Mouse (Mus musculus): ENCODE data around the gene Slc2a8. TPM values are rescaled to one million over a fixed set of nuclear protein-coding genes. Genes with fewer than 3 reads are reported as not detected.

Slc2a8 gene
- total RNA-seq, 4 experiments from 2014 or later, result 19.8 to 28.5 (median 24.4) TPM

DNA sequence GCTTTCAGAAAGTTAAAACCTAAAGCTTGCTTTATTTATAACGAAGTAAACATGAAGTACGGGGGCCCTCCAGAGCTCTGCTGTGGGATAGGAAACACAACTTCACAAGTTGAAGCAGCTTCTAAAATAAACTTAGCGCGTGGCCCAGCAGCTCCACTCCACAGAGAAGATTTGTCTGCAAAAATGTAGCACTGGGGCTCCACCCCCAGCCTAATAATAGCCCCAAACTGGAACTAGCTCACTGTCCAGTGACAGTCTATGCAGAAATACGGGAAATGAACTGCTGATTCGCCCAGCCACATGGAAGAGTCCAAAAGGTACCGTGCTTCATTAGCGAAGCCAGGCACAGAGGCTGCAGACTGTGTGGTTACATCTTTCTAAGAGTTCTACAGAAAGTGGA lies 12.6 kb downstream of the Slc2a8 start:
- no peak for DNase-seq

DNA sequence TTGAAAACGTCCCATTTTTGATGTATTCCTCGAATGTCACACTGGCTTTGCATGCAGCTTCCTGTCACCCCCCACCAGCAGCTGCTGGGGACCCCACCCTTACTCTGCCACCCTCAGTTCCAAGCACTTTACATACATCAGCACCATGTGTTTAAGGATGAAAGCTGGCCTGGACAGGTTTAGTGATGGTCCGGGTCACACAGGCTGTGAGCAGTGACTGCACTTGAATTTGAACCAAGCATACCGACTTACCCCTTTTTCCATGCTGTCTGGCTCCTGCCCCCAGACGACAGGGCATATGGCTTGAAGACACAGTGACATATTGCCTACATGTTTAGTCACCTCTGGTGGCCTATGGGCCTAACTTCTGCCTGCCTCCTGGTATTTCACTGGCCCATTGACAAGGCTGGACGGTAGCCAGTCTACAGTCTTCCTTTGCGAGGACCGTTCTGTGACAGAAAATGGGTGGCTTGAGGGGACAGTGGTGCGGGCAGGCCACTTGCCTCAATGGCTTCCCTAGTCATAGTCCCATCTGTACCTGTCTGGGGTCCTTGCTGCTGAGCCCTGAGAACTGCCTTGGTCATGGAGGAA lies 13.8 kb downstream of the Slc2a8 start:
- no peak for DNase-seq

DNA sequence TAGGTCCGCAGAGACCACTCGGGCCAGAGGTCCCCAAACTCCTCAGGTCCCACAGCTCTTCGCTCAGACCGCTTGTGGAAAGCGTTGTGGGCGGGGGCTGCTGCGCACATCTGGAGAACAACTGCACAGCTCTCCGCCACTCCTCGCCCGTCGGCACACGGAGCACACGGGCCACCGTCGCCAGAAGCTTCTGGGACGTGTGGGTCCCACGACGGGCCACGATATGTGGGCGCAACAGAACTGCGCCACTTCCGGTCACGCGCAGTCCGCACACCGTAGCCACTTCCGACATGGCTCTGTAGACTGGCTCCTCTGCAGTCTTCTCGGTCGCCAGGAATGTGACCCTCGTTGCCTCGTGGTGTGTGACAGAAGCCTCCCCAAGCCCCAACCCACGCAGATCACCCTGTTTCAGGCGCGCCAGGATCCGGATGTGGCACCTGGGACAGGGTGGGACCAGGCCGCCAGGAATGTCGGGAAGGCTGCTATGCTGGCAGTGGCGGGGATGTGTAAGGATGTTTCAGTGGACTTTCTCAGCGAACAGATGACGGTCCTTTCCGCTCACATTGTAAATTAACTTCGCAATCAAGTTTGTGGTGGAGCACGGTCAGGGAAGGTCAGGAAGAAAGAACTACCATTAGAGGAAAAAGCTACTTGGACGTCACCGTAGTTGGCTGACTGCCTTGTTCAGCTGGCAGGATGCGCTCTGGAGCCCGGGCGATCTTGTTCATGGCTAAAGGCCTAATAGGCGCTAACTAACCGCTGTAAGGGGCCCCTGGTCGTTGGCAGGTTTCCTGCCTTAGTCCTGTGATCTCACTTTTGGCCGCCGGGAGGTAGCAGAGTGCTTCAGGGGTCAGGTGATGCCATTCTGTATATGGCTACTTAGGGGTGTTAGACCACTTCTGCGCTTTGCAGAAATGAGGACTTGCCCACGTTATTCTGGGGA lies 14.9 kb downstream of the Slc2a8 start:
- peak; percentile 85 for DNase-seq

DNA sequence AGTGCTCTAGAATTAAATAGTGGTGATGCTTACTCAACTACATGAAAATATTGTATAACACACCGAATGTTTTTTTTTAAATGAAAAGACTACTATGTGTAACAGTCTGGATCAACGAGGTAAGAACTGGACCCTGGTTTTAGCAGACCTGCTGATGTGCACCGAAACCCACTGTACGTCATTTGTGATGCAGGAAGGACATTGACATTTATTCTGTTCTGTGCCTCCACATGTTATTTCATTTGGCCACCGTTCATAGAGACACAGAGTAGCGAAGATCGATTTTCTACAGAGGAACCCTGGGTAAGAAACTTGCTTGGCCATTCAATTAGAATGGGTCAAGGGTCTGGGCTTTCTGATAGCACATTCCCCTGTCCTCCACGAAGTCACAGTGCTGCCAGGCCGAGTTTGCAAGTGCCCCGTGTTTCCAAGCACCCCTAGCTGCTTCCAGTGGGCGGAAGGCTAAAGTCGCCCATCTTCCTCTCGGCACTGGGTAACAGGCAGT lies 15.6 kb downstream of the Slc2a8 start:
- no peak for DNase-seq

DNA sequence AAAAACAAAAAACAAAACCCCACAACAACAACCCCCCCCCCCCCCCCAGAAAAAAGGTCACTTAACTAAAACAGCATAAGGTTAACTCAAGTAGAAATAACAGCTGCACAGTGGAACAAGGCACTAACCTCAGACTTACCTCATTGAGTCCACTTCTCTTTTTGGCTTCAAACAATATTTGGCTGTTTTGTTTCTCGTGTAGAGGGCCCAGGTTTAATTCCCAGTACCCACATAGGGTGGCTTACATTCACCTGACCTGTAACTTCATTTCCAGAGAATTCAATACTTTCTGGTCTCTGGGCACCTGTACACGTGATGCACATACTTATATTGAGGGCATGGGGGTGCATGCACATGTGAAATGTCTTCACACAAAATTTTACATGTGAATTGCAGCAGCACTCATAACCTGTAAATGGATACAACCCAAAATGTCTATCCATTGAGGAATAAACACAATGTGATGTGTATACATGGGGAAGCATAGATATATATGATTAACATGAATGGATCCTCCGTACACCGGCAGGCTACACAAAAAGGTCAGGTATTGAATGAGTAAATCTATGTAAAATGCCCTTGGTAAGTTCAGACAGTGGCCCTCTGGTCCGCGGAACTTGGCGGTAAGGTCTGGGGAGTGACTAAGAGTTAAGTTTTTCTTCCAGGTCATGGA lies 16.2 kb downstream of the Slc2a8 start:
- DNase-seq, result no peak

DNA sequence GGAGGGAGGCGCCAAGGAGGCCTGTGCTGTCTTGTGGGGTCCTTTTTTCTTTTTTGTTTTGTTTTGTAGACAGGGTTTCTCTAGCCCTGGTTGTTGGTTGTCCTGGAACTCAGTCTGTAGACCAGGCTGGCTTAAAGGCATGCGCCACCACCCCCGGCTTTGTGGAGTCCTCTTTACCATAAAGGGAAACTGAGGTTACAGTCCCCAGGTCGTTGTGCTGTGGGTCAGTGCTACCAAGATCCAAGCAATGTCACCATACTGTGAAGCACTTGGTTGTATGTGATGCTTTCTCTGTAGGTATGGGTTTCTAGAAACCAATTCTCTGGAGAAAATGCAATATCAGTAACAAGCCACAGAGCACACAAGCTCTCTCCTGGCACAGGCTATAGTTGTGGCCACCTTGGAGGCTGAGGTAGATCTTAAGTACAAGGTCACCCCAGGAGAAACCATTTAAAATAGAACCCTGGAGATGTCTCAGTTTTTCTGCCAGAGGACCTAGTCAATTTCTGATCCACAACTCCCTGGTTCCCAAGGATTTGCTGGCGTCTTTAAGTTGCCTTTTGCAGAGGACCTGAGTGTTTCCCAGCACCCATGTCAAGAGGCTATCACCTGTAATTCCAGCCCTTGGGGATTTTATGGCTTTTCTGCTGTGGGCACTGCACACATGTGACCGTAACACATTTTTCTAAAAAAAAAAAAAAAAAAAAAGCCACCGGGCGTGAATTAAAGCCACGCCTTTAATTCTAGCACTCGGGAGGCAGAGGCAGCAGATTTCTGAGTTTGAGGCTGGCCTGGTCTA lies 17.0 kb downstream of the Slc2a8 start:
- DNase-seq, result no peak

DNA sequence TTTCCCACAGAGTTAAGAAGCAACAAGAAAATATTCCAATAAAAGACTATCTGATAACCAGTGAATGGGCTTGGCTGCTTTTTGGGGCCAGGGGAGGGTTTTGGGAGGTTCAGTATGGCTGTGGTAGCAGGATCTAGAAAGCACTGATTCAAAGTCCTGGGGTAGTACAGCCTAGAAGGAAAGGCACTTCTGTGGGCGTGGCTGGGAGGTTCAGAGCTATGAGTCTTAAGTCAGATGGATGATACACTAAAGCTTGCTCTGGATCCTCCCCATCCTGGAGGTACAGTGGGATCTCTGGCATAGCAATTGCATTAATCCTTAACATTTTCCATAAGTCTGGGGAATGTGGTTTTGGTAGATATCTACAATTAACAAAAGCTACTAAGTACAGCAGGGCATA lies 17.9 kb downstream of the Slc2a8 start:
- no peak for DNase-seq

DNA sequence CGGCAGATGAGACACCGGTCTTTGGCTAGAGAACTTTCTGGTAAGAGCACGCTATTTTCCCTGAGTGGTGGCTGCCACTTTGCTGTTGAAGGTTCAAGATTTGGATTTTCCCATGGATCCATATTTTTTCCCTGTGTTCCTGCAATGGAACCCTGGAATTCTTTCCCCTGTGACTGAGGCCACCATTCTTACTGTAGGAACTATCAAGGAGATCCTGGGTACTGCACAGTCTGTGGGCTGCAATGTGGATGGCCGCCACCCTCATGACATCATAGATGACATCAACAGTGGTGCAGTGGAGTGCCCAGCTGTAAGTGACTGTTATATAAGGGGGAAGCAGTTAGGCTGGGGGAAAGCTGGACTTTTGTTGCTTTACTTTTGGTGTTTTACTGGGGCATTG lies 18.3 kb downstream of the Slc2a8 start:
- DNase-seq, result no peak

DNA sequence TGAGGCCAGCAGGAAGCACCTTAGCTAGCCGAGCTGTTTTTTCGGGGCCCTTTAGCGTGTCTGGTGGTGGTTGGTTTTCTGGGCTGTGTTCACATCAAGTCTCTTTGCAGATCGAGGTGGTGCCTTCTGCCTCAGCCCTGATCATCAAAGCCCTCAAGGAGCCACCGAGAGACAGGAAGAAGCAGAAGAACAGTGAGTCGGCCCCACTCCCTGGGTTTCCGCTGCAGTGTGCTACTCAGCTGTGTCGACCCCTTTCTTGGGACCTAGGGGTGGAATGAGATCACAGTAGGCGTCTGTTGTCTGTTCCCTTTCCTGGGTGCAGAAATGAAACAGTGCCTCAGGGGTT lies 19.0 kb downstream of the Slc2a8 start:
- DNase-seq, result no peak

DNA sequence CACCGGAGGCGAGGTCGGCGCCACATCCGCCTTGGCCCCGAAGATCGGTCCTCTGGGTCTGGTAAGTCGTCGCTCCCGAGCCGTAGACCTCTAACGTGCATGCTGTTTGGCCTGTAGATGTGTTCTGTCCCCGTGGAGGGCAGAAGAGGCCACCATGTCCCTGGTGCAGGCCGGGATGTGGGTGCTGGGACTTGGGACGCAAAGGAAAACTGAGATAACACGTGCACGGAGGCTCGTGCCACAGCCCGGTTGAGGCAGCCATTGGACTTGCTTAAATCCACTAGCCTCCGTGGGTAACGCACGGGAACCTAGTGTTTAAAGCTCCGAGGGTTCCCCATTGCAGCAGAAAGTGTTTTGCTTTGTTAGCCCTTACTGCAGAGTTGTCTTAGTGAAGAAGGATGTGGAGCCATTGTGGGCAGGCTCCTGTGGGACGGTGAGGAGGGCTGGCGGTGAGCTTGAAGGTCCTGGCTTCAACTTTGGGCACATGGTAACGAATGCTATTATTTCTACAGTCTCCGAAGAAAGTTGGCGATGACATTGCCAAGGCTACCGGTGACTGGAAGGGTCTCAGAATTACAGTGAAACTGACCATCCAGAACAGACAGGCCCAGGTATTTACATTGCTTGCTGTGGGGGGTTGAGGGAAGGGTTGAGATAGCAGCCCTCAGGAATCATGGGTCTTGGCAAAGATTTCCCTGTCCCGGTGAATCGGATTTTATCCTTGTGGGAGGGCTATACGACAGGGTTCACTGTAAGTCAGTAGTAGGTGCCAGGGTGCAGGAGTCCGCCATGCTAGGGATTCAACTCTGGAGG lies 19.6 kb downstream of the Slc2a8 start:
- DNase-seq, result no peak

DNA sequence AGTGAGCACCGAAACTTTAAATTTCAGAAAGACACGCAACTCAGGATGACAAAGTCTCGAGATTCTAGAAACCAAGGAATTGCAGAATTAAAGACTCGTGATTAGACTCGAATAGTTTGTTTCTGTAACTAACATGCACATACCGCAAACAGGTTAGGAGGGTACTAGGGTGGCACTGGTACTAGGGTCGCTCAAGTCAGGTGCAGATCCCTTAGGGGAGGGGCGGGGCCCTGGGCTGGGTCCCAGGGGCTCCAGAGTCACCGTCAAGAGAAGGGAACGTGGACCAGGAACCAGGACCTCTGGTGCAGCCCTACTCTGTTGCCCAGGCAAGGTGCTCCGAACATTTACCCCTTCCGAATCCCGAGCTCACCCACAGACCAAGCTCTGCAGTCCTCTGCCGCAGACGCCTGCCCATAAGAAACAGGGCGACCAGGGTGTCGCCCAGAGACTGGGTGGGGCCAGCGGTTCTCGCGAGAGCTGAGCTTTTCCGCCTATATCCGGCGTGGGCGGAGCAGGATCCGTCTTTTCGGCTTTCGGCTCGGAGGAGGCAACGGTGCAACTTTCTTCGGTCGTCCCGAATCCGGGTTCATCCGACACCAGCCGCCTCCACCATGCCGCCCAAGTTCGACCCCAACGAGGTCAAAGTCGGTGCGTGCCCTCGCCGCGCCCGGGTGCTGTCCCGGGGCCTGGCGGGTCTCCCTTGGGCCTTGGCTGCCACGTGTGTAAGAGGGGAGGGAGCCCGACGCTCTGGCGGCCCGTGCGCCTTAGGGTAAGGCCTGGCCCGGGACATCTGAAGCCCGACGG lies 20.5 kb downstream of the Slc2a8 start, which contains the start of the genes Rpl12 and Lrsam1:
Gene Rpl12, plus strand, starts transcription at position 368 of the 804 bp plus-strand sequence.
Gene Lrsam1, minus strand, starts transcription at position 423 of the 804 bp plus-strand sequence.
- peak; percentile 92 for DNase-seq

DNA sequence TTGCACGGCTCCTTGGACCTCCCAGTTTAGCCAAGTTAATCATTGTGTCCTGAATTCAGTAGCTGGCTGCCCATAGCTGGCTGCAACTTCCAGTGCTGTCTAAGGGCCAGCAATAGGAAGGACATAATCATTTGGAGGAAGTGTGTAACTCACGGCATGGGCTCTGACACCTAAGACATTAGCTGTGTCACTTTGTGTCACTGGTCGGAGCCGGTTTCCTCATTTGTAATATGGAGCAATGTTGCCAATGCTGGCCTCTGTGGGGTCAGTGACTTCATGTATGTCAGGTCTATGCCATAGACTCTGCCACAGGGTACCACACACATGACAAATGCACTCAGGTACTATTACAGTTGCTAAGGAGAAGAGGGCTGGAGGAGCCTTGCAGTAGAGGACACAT lies 21.6 kb downstream of the Slc2a8 start:
- DNase-seq, result no peak

DNA sequence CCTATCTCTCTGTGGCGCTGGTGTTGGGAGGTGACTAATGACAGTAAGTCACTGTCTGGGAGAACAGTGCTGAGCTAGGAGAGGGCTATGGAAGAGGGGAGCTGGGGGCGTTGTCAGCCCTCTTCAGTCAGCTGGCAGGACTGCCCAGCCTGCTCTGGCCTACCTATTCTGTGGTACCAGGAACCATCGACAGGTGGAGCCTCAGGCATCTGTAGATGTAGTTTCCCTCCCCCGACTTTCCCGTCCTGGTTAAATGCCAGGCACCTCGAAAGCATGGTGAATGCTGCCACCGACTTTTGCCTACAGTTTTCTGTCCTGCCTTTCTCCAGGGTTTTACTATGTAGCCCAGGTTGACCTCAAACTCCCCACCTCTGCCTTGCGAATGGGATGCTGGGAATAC lies 24.5 kb downstream of the Slc2a8 start:
- no peak for DNase-seq

DNA sequence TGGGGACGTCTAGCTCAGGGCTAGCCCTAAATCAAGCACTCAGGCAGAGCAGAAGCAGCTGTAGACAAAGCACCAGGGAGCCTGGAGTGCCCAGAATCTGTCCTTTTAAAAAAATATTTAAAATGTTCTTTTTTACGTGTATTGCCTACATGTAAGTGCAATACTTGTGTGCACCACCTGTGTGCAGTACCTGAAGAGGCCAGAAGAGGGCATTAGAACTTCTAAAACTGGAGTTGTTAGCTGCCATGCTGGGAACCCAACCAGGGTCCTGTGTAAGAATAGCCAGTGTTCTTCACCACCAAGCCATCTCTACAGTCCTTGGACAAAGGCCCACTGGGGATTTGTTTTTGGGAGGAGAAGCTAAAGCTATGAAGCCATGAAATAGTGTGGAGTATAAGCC lies 27.3 kb downstream of the Slc2a8 start:
- no peak for DNase-seq

DNA sequence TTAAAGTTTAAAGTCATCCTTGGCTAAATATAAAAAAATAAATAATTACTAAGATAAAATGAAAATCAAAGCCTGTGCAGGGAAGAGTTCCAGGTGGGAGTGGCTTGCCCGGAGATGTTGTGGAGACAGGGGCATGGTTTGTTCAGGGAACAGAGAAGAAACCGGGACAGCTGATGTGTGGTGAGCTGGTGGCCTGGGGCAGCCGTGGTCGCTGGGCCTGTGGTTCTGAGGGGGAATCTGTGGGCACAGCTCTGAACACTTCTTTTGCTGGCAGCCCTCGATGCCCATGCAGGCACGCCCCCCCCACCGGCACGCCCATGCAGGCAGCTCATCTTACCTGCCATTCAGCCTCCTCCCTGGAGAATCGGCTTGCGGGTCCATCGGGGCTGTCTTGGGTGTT lies 34.4 kb downstream of the Slc2a8 start:
- no peak for DNase-seq

DNA sequence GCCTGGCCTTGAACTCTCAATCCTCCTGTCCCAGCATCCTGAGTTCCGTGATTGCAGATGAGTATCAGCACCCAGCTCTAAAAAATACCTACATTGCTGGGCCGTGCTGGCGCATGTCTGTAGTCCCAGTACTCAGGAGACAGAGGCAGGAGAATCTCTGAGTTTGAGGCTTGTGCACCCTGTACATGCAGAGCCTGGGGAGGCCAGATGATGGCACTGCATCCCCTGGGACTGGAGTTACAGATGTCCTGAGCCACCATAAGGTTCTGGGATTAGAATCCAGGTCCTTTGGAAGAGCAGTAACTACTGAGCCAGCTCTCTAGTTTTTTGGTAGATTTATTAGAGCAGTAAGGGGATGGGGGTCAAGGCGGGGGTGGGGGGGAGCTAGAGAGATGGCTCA lies 41.4 kb downstream of the Slc2a8 start:
- no peak for DNase-seq

DNA sequence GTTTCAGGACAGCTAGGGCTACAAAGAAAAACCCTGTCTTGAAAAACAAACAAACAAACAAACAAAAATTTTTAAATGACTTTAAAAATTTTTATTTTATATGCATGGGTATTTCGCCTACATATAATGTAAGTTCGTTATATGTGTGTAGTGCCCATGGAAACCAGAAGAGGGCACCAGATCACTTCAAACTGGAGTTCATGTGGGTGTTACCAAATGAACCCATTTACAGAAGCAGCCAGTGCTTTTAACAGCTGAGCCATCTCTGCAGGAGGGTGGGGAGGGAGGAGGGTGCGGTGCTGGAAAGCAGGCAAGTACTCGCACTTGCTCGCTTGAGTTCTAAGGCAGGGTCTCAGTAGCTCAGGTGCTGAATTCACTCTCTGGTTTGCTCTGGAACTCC lies 42.5 kb downstream of the Slc2a8 start:
- DNase-seq, result no peak

DNA sequence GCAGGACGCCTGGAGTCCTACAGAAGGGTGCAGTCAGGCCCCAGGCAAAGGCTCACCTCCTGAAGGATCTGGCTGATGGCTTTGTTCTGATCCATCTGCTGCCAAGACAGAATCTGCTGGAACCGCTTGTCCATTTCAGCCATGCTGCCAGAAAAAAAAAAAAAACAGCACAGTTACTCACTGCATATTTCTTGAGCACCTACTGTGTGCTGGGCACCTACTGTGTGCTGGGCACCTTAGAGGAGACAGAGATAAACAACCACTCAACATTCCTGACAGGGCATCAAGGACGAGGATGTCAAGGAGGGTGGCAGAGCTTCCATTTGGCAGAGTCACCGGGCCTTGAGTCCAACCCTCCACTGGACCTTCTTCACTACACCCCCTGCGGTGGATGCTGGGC lies 43.1 kb downstream of the Slc2a8 start:
- no peak for DNase-seq

DNA sequence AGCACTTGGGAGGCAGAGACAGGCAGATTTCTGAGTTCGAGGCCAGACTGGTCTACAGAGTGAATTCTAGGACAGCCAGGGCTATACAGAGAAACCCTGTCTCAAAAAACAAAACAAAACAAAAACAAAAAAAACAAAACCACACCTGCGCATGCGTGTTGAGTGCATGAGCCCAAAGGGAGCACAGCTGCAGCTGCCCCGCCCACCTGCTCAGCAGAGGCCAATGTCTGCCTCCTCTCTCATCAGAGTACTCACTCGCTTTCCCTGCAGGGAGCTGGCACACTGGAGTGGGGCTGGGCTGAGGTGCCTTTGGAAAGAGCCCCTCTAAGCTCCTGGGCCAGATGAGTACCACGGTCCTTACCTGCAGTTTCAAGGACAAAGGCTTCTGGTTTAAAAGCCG lies 50.2 kb downstream of the Slc2a8 start:
- DNase-seq, result no peak

DNA sequence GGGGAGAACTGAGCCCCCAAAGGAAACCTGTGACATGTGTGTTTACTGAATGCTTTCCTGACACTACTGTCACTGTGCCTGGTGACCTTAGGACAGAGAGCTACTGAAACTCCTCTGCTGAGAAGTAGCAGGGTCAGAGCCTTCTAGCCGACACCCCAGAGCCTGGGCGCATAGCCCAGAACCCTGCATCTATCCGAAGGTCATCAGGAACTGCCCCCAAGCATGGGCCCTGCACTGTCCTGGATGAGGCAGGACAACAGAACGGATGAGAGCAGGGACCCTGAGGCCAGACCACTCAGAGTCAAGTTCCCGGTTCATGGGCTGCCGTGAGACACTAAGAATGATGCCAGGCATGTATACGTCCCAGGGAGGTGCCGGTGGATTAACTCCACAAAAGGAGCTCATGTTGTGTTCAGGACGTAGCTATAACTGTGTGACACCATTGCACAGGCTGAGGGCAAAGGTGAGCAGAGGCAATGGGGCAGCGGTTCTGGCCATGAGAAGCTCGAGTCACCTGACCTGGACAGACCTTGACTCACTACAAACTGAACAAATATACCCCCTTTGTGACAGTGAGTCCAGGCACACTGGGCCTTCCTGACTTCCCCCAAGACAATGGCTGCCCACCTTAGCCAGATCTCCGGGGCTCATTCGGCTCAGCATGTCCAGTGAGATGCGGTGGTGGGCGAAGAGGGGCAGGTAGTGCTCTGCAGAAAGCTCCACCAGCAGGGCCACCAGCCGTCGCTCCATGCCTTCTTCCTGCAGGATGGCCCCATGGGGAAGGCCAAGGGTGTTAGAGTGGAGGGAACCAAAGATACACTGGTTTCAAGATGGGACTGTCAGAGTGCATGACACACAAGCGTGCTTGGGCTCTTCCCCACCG lies 52.7 kb downstream of the Slc2a8 start:
- no peak for DNase-seq

All from adrenal gland, adult 8-10 months (tissue).